Mouse (Mus musculus) heart, adult 2 months (tissue): Measurements from ENCODE around the gene Lpgat1.

Experiments used
- CTCF ChIP-seq: fragments of 200-600 bp; IDR thresholded peaks from 2 replicates; pipeline ENCODE4 v1.8.1; 2022; ENCODE audit warnings: antibody characterized with exemption, mild to moderate bottlenecking, moderate library complexity
- EP300 ChIP-seq: fragments of 200-500 bp; IDR thresholded peaks from 2 replicates; pipeline ENCODE4 v1.6.1; 2011; ENCODE audit warnings: low read depth, low read length, control low read depth; ENCODE audit not compliant: insufficient read depth

DNA sequence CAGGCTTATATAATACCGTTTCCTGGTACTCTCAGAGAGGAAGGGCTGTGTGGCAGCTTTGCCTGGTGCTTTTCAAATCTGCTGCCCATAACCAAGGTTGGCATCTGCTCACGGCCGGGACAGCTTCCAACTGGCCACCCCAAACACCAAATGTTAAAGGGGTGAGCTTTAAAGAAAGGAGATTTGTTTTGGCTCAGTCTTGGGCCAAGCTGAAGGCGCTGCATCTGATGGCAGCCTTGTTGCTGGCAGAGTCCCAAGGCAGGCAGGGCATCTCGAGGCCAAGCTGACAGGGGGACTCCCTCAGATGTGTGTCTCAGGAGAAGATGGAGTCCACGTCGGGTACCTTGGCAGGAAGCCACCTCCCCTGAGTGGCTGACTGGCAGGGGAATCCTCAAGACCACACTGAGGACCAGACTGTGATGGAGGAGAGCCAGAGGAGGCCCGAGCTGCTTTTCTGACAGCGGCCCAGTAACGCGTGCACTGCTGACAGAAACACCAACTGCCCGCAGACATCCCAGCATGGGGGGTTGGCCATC lies 91.1 kb downstream of the Lpgat1 start:
- TF ChIP-seq EP300 = no peak
- no peak for TF ChIP-seq CTCF
